Mouse (Mus musculus): ENCODE measurements around the gene Fgf4. TPM values are rescaled to one million over a fixed set of nuclear protein-coding genes. Genes with fewer than 3 reads are reported as not detected.
"Not testable (repeated sequence)": the region's sequence is repeated elsewhere in the genome, so short reads cannot be mapped to it uniquely, and the experiment has no call there.

Fgf4 gene
- polyA plus RNA-seq, 1 experiment from 2014 or later = not detected

DNA sequence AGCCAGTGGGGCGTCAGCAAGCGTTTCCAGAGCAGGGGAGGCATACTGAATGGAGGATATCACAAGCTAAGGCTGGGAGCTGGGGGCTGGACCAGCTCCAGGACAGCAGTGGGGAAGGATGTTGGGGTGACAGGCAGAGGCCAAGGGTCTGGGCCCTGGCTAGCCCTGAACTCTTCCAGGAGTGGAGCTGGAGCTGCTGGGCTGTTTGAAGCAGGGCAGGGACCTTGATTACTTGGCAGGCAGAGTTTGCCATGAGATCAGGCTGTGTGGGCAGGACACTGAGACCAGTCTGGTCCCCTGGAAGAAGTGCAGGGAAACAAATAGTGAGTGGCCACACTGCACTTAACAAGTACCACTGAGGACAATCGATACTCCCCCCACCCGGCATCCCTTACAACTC is 27.1 kb downstream of the Fgf4 start:
- H3K4me2 ChIP-seq (ENCODE audit: low read length) = no peak overlapping the region
- H3K9ac ChIP-seq (replicated peaks; ENCODE audit: low read length) = no peak overlapping the region
- no peak overlapping the region for H3K27ac ChIP-seq (replicated peaks; ENCODE audit: low read depth, low read length)
- no peak overlapping the region for H3K4me3 ChIP-seq (replicated peaks; ENCODE audit: low read depth, low read length)
- H3K4me1 ChIP-seq (ENCODE audit: control insufficient read depth, insufficient read depth, low read length) = no peaks in the 10 kb centered on the region
- H3K36me3 ChIP-seq (ENCODE audit: control insufficient read depth, insufficient read depth, low read length) = no peaks in the 10 kb centered on the region
- no peak for ATAC-seq (ENCODE audit: low FRiP score, low TSS enrichment)
- H3K9me3 ChIP-seq (ENCODE audit: control insufficient read depth, low read length) = no peaks in the 10 kb centered on the region
- no peak for DNase-seq
- H3K27me3 ChIP-seq (ENCODE audit: control insufficient read depth, insufficient read depth, low read length) = no peaks in the 10 kb centered on the region
- 61% methylated on average over 4 of the region's 4 CpGs for WGBS

DNA sequence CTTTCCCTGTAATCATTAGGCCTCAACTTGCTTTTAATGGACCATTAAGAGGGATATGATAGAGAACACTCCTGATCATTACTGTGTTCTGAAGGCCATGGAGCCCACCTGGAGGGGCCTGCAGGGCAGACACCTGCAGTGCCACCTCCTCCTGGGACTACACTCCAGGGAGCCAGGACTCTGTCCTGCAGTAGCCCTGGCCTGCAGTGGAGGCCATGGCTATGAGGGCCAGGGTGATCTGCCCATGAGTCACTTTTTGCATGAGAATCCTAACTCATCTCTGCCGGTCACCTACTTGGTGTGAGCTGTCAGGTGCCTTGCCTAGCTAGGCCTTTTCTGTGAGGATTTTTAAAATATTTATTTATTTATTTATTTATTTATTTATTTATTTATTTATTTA is 31.2 kb downstream of the Fgf4 start:
- H3K9ac ChIP-seq (replicated peaks; ENCODE audit: low read length) = no peak overlapping the region
- WGBS = 100% methylated on average over 1 of the region's 1 CpGs

DNA sequence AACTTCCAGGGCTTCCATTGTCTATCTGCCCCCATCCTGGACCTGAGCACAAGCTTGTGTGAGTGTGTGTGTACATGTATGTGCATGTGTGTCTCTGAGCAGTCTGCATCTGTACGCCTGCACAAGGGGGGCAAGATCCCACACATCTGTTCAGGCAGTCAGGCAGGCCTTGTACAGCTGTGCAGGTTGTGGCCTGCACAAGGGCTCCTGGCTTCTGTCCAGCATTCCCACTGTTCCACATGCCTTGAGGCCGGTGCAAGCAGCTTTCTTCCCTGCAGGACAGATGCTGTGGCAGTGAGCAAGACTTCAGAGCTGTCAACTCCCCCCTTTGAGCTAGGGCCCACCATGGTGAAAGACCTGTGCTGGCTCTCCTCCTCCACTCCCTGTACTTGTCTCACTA is 35.9 kb downstream of the Fgf4 start:
- Histone ChIP-seq H3K9ac (replicated peaks; ENCODE audit: low read length) (no peak overlapping the region), H3K9me3 (ENCODE audit: control insufficient read depth, low read length) (no peaks in the 10 kb centered on the region), H3K27ac (replicated peaks; ENCODE audit: low read depth, low read length) (no peak overlapping the region), H3K36me3 (ENCODE audit: control insufficient read depth, insufficient read depth, low read length) (no peaks in the 10 kb centered on the region), H3K4me2 (ENCODE audit: low read length) (no peak overlapping the region), H3K4me1 (ENCODE audit: control insufficient read depth, insufficient read depth, low read length) (no peaks in the 10 kb centered on the region), H3K4me3 (replicated peaks; ENCODE audit: low read depth, low read length) (no peak overlapping the region), H3K27me3 (ENCODE audit: control insufficient read depth, insufficient read depth, low read length) (no peaks in the 10 kb centered on the region)
- ATAC-seq (ENCODE audit: low FRiP score, low TSS enrichment) = no peak
- 53% methylated on average over 2 of the region's 2 CpGs for WGBS
- DNase-seq = peak; percentile 27

More for the DNA sequence above, 31.2 kb downstream of the Fgf4 start:
- ATAC-seq (ENCODE audit: low FRiP score, low TSS enrichment) = no peak
- Histone ChIP-seq H3K36me3 (ENCODE audit: control insufficient read depth, insufficient read depth, low read length) (no peaks in the 10 kb centered on the region), H3K27me3 (ENCODE audit: control insufficient read depth, insufficient read depth, low read length) (no peaks in the 10 kb centered on the region), H3K9me3 (ENCODE audit: control insufficient read depth, low read length) (no peaks in the 10 kb centered on the region), H3K4me3 (replicated peaks; ENCODE audit: low read depth, low read length) (no peak overlapping the region), H3K4me1 (ENCODE audit: control insufficient read depth, insufficient read depth, low read length) (no peaks in the 10 kb centered on the region), H3K27ac (replicated peaks; ENCODE audit: low read depth, low read length) (no peak overlapping the region), H3K4me2 (ENCODE audit: low read length) (no peak overlapping the region)
- no peak for DNase-seq

DNA sequence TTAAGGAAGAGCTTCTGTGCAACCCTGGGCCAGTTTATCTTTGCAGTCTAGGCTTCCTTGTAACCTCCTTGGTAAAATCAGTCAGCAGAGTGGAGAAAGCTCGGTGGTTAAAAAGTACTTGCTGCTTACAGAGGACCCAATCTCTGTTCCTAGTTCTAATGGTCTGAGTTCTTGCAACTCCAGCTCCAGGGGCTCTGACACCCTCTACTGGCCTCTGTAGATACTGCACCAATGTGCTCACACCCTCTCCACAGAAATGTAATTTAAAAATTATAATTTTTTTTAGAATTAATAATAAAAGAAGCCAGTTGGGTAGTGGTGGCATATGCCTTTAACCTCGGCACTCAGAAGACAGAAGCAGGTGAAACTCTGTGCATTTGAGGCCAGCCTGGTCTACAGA is 40.5 kb downstream of the Fgf4 start:
- WGBS = 90% methylated on average over 2 of the region's 2 CpGs
- Histone ChIP-seq H3K36me3 (ENCODE audit: control insufficient read depth, insufficient read depth, low read length) (no peaks in the 10 kb centered on the region), H3K9me3 (ENCODE audit: control insufficient read depth, low read length) (no peaks in the 10 kb centered on the region), H3K4me1 (ENCODE audit: control insufficient read depth, insufficient read depth, low read length) (0 out of 2 replicates have a peak, but pooled peaks cover 3% of the 10 kb centered on the region), H3K9ac (replicated peaks; ENCODE audit: low read length) (no peak overlapping the region), H3K27ac (replicated peaks; ENCODE audit: low read depth, low read length) (no peak overlapping the region), H3K4me3 (replicated peaks; ENCODE audit: low read depth, low read length) (no peak overlapping the region), H3K27me3 (ENCODE audit: control insufficient read depth, insufficient read depth, low read length) (no peaks in the 10 kb centered on the region), H3K4me2 (ENCODE audit: low read length) (no peak overlapping the region)
- DNase-seq (no peak), ATAC-seq (ENCODE audit: low FRiP score, low TSS enrichment) (no peak)

DNA sequence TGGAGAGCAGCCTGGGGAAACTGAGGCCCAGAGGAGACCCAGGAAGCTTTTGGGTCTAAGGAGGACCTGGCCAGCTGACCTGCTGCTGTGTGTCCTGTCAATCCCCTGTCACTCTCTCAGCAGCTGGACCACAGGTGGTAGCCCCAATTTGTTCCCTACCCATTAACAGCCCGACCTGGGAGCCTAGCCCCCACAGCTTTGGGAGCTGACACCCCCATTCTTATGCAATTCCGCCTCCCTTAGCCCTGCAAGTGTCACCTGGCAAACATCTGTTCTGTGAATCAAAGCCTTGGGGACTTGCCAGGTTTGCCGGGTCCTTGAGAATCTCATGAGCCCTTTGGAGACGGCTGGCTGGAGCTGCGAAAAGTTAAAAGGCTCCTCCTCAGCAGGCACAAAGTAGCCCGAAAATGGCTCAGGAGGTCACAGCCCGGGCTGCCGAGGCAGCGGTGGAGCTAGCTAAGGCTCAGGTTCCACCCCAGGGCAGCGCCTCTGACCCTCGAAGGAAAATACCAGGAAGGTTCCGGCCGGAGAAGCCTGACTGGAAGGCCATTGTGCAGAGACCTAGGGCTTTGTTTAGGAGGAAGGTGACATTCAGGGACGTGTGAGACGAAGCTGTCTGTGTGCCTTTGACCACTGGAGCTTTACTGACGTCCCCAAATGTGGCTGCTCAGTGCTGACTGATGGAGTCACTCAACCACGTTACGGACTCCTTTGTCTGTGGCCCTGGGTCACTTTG is 41.6 kb downstream of the Fgf4 start:
- no peak for DNase-seq
- WGBS = 6% methylated on average over 18 of the region's 18 CpGs

DNA sequence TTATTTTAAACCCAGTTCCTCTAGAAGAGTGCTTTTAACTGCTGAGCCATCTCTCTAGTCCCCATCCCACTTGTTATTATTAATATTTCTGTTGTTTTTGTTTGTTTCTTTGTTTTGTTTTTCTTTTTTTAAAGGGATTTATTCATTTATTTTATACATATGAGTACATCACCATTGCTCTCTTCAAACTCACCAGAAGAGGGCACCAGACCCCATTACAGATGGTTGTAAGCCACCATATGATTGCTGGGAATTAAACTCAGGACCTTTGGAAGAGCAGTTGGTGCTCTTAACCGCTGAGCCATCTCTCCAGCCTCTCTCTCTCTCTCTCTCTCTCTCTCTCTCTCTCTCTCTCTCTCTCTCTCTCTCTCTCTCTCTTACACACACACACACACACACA is 43.5 kb downstream of the Fgf4 start:
- WGBS = 94% methylated on average over 1 of the region's 1 CpGs
- not testable (repeated sequence) for H3K27me3 ChIP-seq (ENCODE audit: control insufficient read depth, insufficient read depth, low read length)

More for the DNA sequence above, 41.6 kb downstream of the Fgf4 start:
- 0 out of 2 replicates have a peak, but pooled peaks cover 3% of the 10 kb centered on the region for H3K4me1 ChIP-seq (ENCODE audit: control insufficient read depth, insufficient read depth, low read length)
- H3K4me3 ChIP-seq (replicated peaks; ENCODE audit: low read depth, low read length) = no peak overlapping the region
- no peaks in the 10 kb centered on the region for H3K36me3 ChIP-seq (ENCODE audit: control insufficient read depth, insufficient read depth, low read length)
- H3K27me3 ChIP-seq (ENCODE audit: control insufficient read depth, insufficient read depth, low read length) = no peaks in the 10 kb centered on the region
- no peak overlapping the region for H3K27ac ChIP-seq (replicated peaks; ENCODE audit: low read depth, low read length)
- no peak overlapping the region for H3K9ac ChIP-seq (replicated peaks; ENCODE audit: low read length)
- H3K9me3 ChIP-seq (ENCODE audit: control insufficient read depth, low read length) = no peaks in the 10 kb centered on the region
- H3K4me2 ChIP-seq (ENCODE audit: low read length) = no peak overlapping the region
- no peak for ATAC-seq (ENCODE audit: low FRiP score, low TSS enrichment)

DNA sequence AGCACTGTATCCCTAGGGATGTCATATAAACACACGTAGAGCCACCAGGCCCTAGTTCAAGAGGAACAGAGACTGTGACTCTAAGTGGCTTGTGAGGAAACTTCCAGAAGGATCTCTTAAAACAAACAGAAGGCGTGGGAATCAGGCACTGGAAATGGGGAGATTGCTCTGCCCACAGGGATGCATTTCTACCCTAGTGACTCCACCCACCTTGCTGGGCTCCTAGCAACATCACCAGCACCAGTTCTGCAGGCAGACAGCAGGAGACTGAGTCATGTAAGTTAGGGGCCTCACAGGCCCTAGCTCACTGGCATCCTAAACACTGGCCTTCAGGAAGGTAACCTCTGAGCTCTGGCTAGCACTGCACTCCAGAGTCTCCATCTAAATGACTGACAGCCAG is 44.7 kb downstream of the Fgf4 start:
- ATAC-seq (ENCODE audit: low FRiP score, low TSS enrichment) (no peak), DNase-seq (no peak)
- Histone ChIP-seq H3K27me3 (ENCODE audit: control insufficient read depth, insufficient read depth, low read length) (no peaks in the 10 kb centered on the region; the same call in 1 of the 2 replicates), H3K27ac (replicated peaks; ENCODE audit: low read depth, low read length) (no peak overlapping the region), H3K36me3 (ENCODE audit: control insufficient read depth, insufficient read depth, low read length) (no peaks in the 10 kb centered on the region), H3K4me2 (ENCODE audit: low read length) (no peak overlapping the region), H3K4me1 (ENCODE audit: control insufficient read depth, insufficient read depth, low read length) (peaks cover 17% of the 10 kb centered on the region), H3K9me3 (ENCODE audit: control insufficient read depth, low read length) (no peaks in the 10 kb centered on the region), H3K9ac (replicated peaks; ENCODE audit: low read length) (no peak overlapping the region), H3K4me3 (replicated peaks; ENCODE audit: low read depth, low read length) (no peak overlapping the region)
- 75% methylated on average over 2 of the region's 2 CpGs for WGBS

More for the DNA sequence above, 43.5 kb downstream of the Fgf4 start:
- not testable (repeated sequence) for H3K9me3 ChIP-seq (ENCODE audit: control insufficient read depth, low read length); H3K4me2 ChIP-seq (ENCODE audit: low read length); H3K9ac ChIP-seq (replicated peaks; ENCODE audit: low read length); DNase-seq; H3K27ac ChIP-seq (replicated peaks; ENCODE audit: low read depth, low read length); ATAC-seq (ENCODE audit: low FRiP score, low TSS enrichment); H3K36me3 ChIP-seq (ENCODE audit: control insufficient read depth, insufficient read depth, low read length); H3K4me3 ChIP-seq (replicated peaks; ENCODE audit: low read depth, low read length)
- H3K4me1 ChIP-seq (ENCODE audit: control insufficient read depth, insufficient read depth, low read length) = peaks cover 13% of the 10 kb centered on the region

DNA sequence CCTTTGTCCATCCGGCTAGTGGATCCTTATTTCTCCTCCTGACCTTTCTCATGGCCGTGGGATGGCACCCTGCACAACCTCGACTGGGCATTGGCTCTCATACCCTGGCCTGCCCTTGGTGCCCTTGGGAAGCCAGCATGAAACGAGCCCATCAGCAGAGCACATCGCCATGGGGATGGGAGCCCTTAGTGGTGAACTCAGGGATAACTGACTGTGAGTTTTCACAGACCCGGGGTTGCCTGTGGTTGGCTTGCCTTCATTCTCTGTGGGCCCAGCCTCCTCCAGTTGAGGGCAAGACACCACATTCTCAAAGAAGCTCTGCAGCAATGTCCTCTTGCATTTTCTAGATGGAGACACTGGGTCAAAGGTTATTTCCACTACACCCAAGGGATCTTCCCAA is 45.2 kb downstream of the Fgf4 start:
- no peaks in the 10 kb centered on the region for H3K9me3 ChIP-seq (ENCODE audit: control insufficient read depth, low read length)
- 45% methylated on average over 6 of the region's 6 CpGs for WGBS
- H3K27me3 ChIP-seq (ENCODE audit: control insufficient read depth, insufficient read depth, low read length) = no peaks in the 10 kb centered on the region; the same call in 1 of the 2 replicates
- H3K4me1 ChIP-seq (ENCODE audit: control insufficient read depth, insufficient read depth, low read length) = peaks cover 20% of the 10 kb centered on the region
- H3K9ac ChIP-seq (replicated peaks; ENCODE audit: low read length) = no peak overlapping the region
- no peak for ATAC-seq (ENCODE audit: low FRiP score, low TSS enrichment)
- DNase-seq = no peak
- no peak overlapping the region for H3K27ac ChIP-seq (replicated peaks; ENCODE audit: low read depth, low read length)
- no peaks in the 10 kb centered on the region for H3K36me3 ChIP-seq (ENCODE audit: control insufficient read depth, insufficient read depth, low read length)
- no peak overlapping the region for H3K4me3 ChIP-seq (replicated peaks; ENCODE audit: low read depth, low read length)
- H3K4me2 ChIP-seq (ENCODE audit: low read length) = no peak overlapping the region

DNA sequence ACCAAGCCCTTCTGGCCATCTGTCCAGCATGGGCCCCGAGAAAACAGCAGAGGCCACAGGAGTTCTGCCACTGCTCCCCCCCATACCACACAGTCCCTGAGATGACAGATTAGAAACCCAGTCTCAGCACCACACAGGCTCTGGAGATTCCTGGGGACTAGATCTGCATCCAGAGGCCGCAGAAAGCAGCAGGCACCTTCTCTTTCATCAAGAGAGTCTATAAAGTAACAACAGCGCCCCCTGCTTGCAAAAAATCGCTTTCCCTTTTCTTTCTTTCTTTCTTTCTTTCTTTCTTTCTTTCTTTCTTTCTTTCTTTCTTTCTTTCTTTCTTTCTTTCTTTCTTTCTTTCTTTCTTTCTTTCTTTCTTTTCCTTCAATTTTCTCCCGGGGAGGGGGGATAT is 47.0 kb downstream of the Fgf4 start:
- H3K36me3 ChIP-seq (ENCODE audit: control insufficient read depth, insufficient read depth, low read length) = no peaks in the 10 kb centered on the region
- no peak overlapping the region for H3K4me3 ChIP-seq (replicated peaks; ENCODE audit: low read depth, low read length)
- H3K27me3 ChIP-seq (ENCODE audit: control insufficient read depth, insufficient read depth, low read length) = peaks cover 4% of the 10 kb centered on the region; the same call in 1 of the 2 replicates
- ATAC-seq (ENCODE audit: low FRiP score, low TSS enrichment) = no peak
- peaks cover 20% of the 10 kb centered on the region for H3K4me1 ChIP-seq (ENCODE audit: control insufficient read depth, insufficient read depth, low read length)
- H3K9me3 ChIP-seq (ENCODE audit: control insufficient read depth, low read length) = no peaks in the 10 kb centered on the region
- peak overlapping the region; percentile 93 for H3K4me2 ChIP-seq (ENCODE audit: low read length)
- no peak overlapping the region for H3K9ac ChIP-seq (replicated peaks; ENCODE audit: low read length)
- H3K27ac ChIP-seq (replicated peaks; ENCODE audit: low read depth, low read length) = no peak overlapping the region
- WGBS = 2% methylated on average over 5 of the region's 5 CpGs
- peak; percentile 80 for DNase-seq

All from midbrain, embryonic 14.5 days (tissue).